Mouse (Mus musculus): ENCODE measurements at regions not wholly inside any gene's neighbourhood (a gene's known extent, or its start where the extent isn't known, plus 50 kb on each side); places are given as distances from the start of the nearest gene placed in this dataset.

- H3K9ac ChIP-seq (replicated peaks; ENCODE audit: low read length), result no peak overlapping the region
- no peaks in the 10 kb centered on the region for H3K27me3 ChIP-seq (ENCODE audit: insufficient read depth, low read length)
- no peak overlapping the region for H3K4me3 ChIP-seq (ENCODE audit: low read length)
- 67% methylated on average over 3 of the region's 3 CpGs for WGBS
- H3K9me3 ChIP-seq (ENCODE audit: low read length), result no peaks in the 10 kb centered on the region
- TF ChIP-seq CTCF (IDR thresholded peaks at IDR 0.05; ENCODE audit: low read depth), result no peak
- ATAC-seq, result no peak
- DNase-seq (ENCODE audit: low spot score), result no peak
- no peak overlapping the region for H3K27ac ChIP-seq
- H3K4me2 ChIP-seq (ENCODE audit: low read depth, low read length), result no peak overlapping the region
- no peaks in the 10 kb centered on the region for H3K4me1 ChIP-seq (ENCODE audit: insufficient read depth, low read length)
- H3K36me3 ChIP-seq (ENCODE audit: insufficient read depth, low read length), result no peaks in the 10 kb centered on the region
Observed at GRCm38 (mm10) chr7:51759536-51760153, 102.2 kb upstream of the Gas2 start.

GRCm38 (mm10) chr7:51767066-51767465, 94.7 kb upstream of the Gas2 start:
- Histone ChIP-seq H3K27me3 (ENCODE audit: insufficient read depth, low read length) (no peaks in the 10 kb centered on the region), H3K4me3 (ENCODE audit: low read length) (no peak overlapping the region), H3K27ac (no peak overlapping the region), H3K4me1 (ENCODE audit: insufficient read depth, low read length) (no peaks in the 10 kb centered on the region; the same call in 1 of the 2 replicates), H3K9me3 (ENCODE audit: low read length) (no peaks in the 10 kb centered on the region), H3K36me3 (ENCODE audit: insufficient read depth, low read length) (no peaks in the 10 kb centered on the region), H3K4me2 (ENCODE audit: low read depth, low read length) (no peak overlapping the region), H3K9ac (replicated peaks; ENCODE audit: low read length) (no peak overlapping the region)
- TF ChIP-seq CTCF (IDR thresholded peaks at IDR 0.05; ENCODE audit: low read depth), result no peak
- no peak for DNase-seq (ENCODE audit: low spot score)
- ATAC-seq, result no peak

DNA sequence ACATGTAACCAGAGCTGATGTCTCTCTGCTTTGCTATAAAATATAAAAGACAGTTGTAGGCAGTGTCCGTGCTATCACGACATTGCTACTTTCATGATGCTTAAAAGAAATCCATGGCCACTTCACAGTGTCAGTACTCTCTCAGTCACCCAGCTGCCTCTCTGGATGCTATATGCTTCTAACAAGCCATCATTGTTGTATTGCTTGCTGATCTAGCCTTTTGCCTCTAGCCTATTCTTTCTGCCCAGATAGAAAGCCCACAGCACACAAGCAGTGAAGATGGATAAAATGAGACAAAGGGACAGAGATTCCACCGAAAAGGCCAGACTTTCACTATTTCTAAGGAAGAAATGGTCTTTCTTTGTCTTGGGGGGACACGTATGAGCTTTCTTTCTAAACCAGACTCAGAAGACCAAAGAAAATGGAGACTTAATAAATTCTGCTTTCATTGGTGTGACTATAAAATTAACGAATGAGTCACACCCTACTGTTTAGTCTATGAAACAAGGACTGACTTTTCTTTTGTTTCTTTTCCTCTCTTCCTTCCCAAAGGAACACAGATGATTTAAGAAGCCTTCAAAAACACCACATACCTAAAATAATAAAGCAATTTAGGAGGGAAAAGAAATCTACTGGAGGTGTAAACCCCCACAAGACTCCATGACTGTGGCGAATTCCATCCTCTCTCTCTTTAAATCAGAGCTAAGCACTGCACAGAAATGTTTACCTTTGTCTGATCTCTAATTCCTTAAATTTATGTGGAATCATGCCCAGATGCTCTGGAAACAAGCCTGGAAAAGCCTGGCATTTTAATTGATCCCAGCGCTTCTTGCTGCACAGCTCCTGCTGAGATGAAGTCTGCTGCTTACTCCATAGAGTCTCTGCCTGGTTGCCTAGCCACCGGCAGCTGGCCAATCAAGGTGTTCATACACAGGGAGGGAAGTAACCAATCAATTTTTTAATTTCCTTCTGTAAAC, 89.6 kb upstream of the Gas2 start:
- Histone ChIP-seq H3K4me3 (ENCODE audit: low read length) (no peak overlapping the region), H3K9me3 (ENCODE audit: low read length) (no peaks in the 10 kb centered on the region), H3K9ac (replicated peaks; ENCODE audit: low read length) (no peak overlapping the region), H3K27me3 (ENCODE audit: insufficient read depth, low read length) (no peaks in the 10 kb centered on the region), H3K27ac (peak overlapping the region; percentile 62), H3K4me2 (ENCODE audit: low read depth, low read length) (peak overlapping the region; percentile 8; the same call in 1 of the 2 replicates), H3K36me3 (ENCODE audit: insufficient read depth, low read length) (no peaks in the 10 kb centered on the region), H3K4me1 (ENCODE audit: insufficient read depth, low read length) (peaks cover 4% of the 10 kb centered on the region; the same call in 1 of the 2 replicates)
- DNase-seq (ENCODE audit: low spot score) (peak; percentile 87), ATAC-seq (peak; percentile 93)
- WGBS, result 28% methylated on average over 8 of the region's 8 CpGs
- TF ChIP-seq CTCF (IDR thresholded peaks at IDR 0.05; ENCODE audit: low read depth), result no peak

DNA sequence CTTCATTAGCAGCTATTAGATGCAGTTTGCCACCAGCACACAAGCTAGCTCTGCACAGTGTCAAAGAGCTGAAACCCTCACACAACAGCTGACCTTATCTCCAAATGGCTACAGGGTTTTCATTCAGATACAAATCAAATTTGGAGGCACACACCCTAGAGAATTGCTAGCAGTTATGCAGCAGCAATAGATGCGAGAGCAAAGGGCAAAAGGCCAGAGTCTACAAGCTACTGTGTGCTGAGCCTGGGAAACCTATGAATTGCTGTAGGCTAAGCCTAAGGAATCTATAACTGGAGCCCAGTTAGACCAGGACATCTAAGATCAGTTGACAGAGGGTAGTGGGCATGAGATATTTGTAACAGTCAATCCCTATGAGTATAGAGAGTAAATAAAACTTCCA, 85.8 kb upstream of the Gas2 start:
- Histone ChIP-seq H3K4me2 (ENCODE audit: low read depth, low read length) (no peak overlapping the region), H3K9ac (replicated peaks; ENCODE audit: low read length) (no peak overlapping the region), H3K9me3 (ENCODE audit: low read length) (no peaks in the 10 kb centered on the region), H3K36me3 (ENCODE audit: insufficient read depth, low read length) (no peaks in the 10 kb centered on the region), H3K27ac (no peak overlapping the region), H3K4me3 (ENCODE audit: low read length) (no peak overlapping the region), H3K27me3 (ENCODE audit: insufficient read depth, low read length) (no peaks in the 10 kb centered on the region), H3K4me1 (ENCODE audit: insufficient read depth, low read length) (peaks cover 4% of the 10 kb centered on the region; the same call in 1 of the 2 replicates)
- WGBS, result 75% methylated on average over 1 of the region's 1 CpGs
- DNase-seq (ENCODE audit: low spot score), result no peak
- ATAC-seq, result no peak
- TF ChIP-seq CTCF (IDR thresholded peaks at IDR 0.05; ENCODE audit: low read depth), result no peak

- no peak overlapping the region for H3K4me2 ChIP-seq (ENCODE audit: low read depth, low read length)
- DNase-seq (ENCODE audit: low spot score) (no peak), ATAC-seq (no peak)
- WGBS, result 72% methylated on average over 4 of the region's 4 CpGs
- no peak overlapping the region for H3K27ac ChIP-seq
- H3K36me3 ChIP-seq (ENCODE audit: insufficient read depth, low read length), result no peaks in the 10 kb centered on the region
- H3K9me3 ChIP-seq (ENCODE audit: low read length), result no peaks in the 10 kb centered on the region
- H3K27me3 ChIP-seq (ENCODE audit: insufficient read depth, low read length), result no peaks in the 10 kb centered on the region
- no peak for TF ChIP-seq CTCF (IDR thresholded peaks at IDR 0.05; ENCODE audit: low read depth)
- no peak overlapping the region for H3K9ac ChIP-seq (replicated peaks; ENCODE audit: low read length)
- H3K4me3 ChIP-seq (ENCODE audit: low read length), result no peak overlapping the region
- no peaks in the 10 kb centered on the region for H3K4me1 ChIP-seq (ENCODE audit: insufficient read depth, low read length)
Observed at GRCm38 (mm10) chr7:51783070-51783776, 78.6 kb upstream of the Gas2 start.

DNA sequence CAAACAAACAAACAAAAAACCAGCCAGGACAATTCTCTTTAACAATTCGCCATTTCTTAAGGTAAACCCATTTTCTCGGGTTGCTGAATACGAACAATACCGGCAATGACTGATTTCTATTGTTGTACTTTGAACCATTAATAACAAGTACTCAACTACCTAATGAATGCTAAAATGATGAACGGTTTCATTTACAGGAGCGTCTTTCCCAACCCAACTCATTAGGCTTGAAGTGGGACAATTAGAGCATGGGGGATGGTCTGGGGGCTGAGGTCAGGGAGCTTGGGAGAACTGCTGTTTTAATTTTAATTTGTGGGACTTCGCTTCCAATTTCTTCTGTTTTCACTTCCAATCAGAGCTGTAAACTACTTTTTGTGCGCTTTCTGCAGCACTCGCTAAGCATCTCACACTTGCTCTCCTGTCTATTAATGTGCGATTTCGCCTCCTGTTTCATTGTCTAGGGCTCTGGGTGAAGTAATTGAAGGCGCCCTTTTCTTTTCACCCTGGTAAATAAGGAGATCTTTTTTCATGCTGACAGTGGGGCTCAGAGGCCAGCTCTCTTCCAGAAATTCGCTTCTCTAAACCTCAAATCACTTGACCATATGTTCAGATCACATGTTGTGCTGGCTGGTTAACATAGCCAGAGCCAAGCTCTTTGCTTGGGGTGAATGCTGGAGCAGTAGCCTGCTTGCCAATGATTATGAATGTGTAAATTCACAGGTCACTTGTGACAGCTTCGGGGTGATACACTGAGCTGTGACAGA, 77.7 kb upstream of the Gas2 start:
- H3K27me3 ChIP-seq (ENCODE audit: insufficient read depth, low read length), result no peaks in the 10 kb centered on the region
- DNase-seq (ENCODE audit: low spot score) (peak; percentile 72), ATAC-seq (peak; percentile 85)
- 30% methylated on average over 14 of the region's 14 CpGs for WGBS
- H3K4me3 ChIP-seq (ENCODE audit: low read length), result no peak overlapping the region
- no peak overlapping the region for H3K9ac ChIP-seq (replicated peaks; ENCODE audit: low read length)
- no peaks in the 10 kb centered on the region for H3K36me3 ChIP-seq (ENCODE audit: insufficient read depth, low read length)
- peak overlapping the region; percentile 27; the same call in 1 of the 2 replicates for H3K27ac ChIP-seq
- no peaks in the 10 kb centered on the region for H3K9me3 ChIP-seq (ENCODE audit: low read length)
- H3K4me1 ChIP-seq (ENCODE audit: insufficient read depth, low read length), result no peaks in the 10 kb centered on the region
- H3K4me2 ChIP-seq (ENCODE audit: low read depth, low read length), result no peak overlapping the region
- TF ChIP-seq CTCF (IDR thresholded peaks at IDR 0.05; ENCODE audit: low read depth), result no peak

Data from hindbrain, postnatal 0 days (tissue).